ENCODE assay signal across 8 mouse cellular contexts in the genomic region with DNA sequence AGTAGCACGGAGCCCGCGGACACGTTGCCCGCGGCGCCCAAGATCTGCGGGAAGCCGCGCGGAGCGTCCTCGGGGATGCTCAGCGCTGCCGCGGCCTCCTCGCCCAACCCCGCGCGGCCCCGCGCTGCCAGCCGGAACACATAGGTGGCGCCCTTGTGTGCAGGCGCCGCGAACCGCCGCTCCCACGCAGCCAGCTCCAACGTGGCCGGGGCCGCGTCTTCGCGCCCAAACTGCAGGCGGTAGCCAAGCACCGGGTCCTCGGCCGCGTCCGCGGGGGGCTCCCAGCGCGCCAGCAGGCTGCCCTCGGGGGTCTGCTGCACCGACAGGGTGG. TPM values are rescaled to one million over a fixed set of nuclear protein-coding genes. Genes with fewer than 3 reads are reported as not detected.
DNase-seq lines count a peak whose midpoint lies in the region; ATAC-seq lines count a peak whose summit lies in the region.

No protein-coding gene starts in this region.

- DNase-seq in layer of hippocampus, adult 18-20 months (ENCODE audit: low spot score in 2 of 2) = peak; percentile 60 to 78
- no peak for DNase-seq in layer of hippocampus, adult 9-10 months (ENCODE audit: low spot score)
- DNase-seq in forebrain, embryonic 10.5 days (ENCODE audit: extremely low spot score, low spot score) = peak; percentile 77
- peak; percentile 84 for DNase-seq in kidney, postnatal 14 days
- peak; percentile 87 for DNase-seq in neural tube, embryonic 11.5 days (ENCODE audit: low spot score)

- H3K9me3 ChIP-seq in forebrain, embryonic 10.5 days = no peaks in the 10 kb centered on the region
- H3K9me3 ChIP-seq in heart, embryonic 16.5 days (replicated peaks; ENCODE audit: control insufficient read depth, low read length) = no peaks in the 10 kb centered on the region
- H3K9me3 ChIP-seq in liver, embryonic 16.5 days (replicated peaks; ENCODE audit: control insufficient read depth, low read length) = no peaks in the 10 kb centered on the region
- no peaks in the 10 kb centered on the region for H3K9me3 ChIP-seq in neural tube, embryonic 11.5 days (ENCODE audit: control insufficient read depth, low read length)
- no peaks in the 10 kb centered on the region for H3K9me3 ChIP-seq in stomach, embryonic 15.5 days

- H3K4me2 ChIP-seq in heart, embryonic 16.5 days (ENCODE audit: low read depth, low read length) = peak overlapping the region; percentile 85
- peak overlapping the region; percentile 82 for H3K4me2 ChIP-seq in liver, embryonic 16.5 days (ENCODE audit: low read depth, low read length)
- peak overlapping the region; percentile 84 for H3K4me2 ChIP-seq in neural tube, embryonic 11.5 days (ENCODE audit: low read depth)
- H3K4me2 ChIP-seq in stomach, embryonic 15.5 days = peak overlapping the region; percentile 91

- H3K9ac ChIP-seq in heart, embryonic 16.5 days (ENCODE audit: low read length) = peak overlapping the region; percentile 75
- peak overlapping the region; percentile 28; the same call in 1 of the 2 replicates for H3K9ac ChIP-seq in liver, embryonic 16.5 days (ENCODE audit: low read depth, low read length)
- peak overlapping the region; percentile 51 for H3K9ac ChIP-seq in neural tube, embryonic 11.5 days (ENCODE audit: low read length)
- peak overlapping the region; percentile 29 for H3K9ac ChIP-seq in stomach, embryonic 15.5 days

- H3K4me3 ChIP-seq in forebrain, embryonic 10.5 days = peak overlapping the region; percentile 63
- H3K4me3 ChIP-seq in heart, embryonic 16.5 days (ENCODE audit: low read length) = peak overlapping the region; percentile 52
- peak overlapping the region; percentile 57 for H3K4me3 ChIP-seq in liver, embryonic 16.5 days (ENCODE audit: low read depth, low read length)
- peak overlapping the region; percentile 42 for H3K4me3 ChIP-seq in neural tube, embryonic 11.5 days (ENCODE audit: low read depth, low read length)
- H3K4me3 ChIP-seq in stomach, embryonic 15.5 days (replicated peaks) = peak overlapping the region; percentile 50

- WGBS in forebrain, embryonic 10.5 days = under 1% methylated on average over 47 of the region's 47 CpGs
- 2% methylated on average over 44 of the region's 47 CpGs for WGBS in heart, embryonic 16.5 days
- under 1% methylated on average over 46 of the region's 47 CpGs for WGBS in liver, embryonic 16.5 days (ENCODE audit: insufficient replicate concordance)
- WGBS in neural tube, embryonic 11.5 days = under 1% methylated on average over 40 of the region's 47 CpGs
- 2% methylated on average over 44 of the region's 47 CpGs for WGBS in stomach, embryonic 15.5 days

- peak; percentile 74 for ATAC-seq in heart, embryonic 16.5 days (replicated peaks; ENCODE audit: extremely low read depth, insufficient read depth, low FRiP score)
- ATAC-seq in liver, embryonic 16.5 days (ENCODE audit: low read depth) = peak; percentile 62
- ATAC-seq in neural tube, embryonic 11.5 days (ENCODE audit: insufficient read depth, low FRiP score, low TSS enrichment) = peak; percentile 73
- peak; percentile 67 for ATAC-seq in stomach, embryonic 15.5 days (ENCODE audit: insufficient read depth, low FRiP score, low read depth)

- H3K27me3 ChIP-seq in forebrain, embryonic 10.5 days (ENCODE audit: poor library complexity, severe bottlenecking) = peaks cover 45% of the 10 kb centered on the region
- 0 out of 2 replicates have a peak, but pooled peaks cover 3% of the 10 kb centered on the region for H3K27me3 ChIP-seq in heart, embryonic 16.5 days (ENCODE audit: control insufficient read depth, insufficient read depth, low read length)
- peaks cover 15% of the 10 kb centered on the region for H3K27me3 ChIP-seq in liver, embryonic 16.5 days (ENCODE audit: control insufficient read depth, insufficient read depth, low read depth, low read length)
- H3K27me3 ChIP-seq in neural tube, embryonic 11.5 days (ENCODE audit: control insufficient read depth, insufficient read depth, low read length) = no peaks in the 10 kb centered on the region
- H3K27me3 ChIP-seq in stomach, embryonic 15.5 days (replicated peaks) = no peaks in the 10 kb centered on the region

- peak overlapping the region; percentile 84 for H3K27ac ChIP-seq in forebrain, embryonic 10.5 days
- no peak overlapping the region for H3K27ac ChIP-seq in heart, embryonic 16.5 days (ENCODE audit: low read length)
- H3K27ac ChIP-seq in liver, embryonic 16.5 days (ENCODE audit: low read length) = no peak overlapping the region
- 0 out of 2 replicates have a peak overlapping the region, but pooled peaks have one; percentile 34 for H3K27ac ChIP-seq in neural tube, embryonic 11.5 days (ENCODE audit: low read depth, low read length)
- peak overlapping the region; percentile 80 for H3K27ac ChIP-seq in stomach, embryonic 15.5 days

- peaks cover 21% of the 10 kb centered on the region for H3K4me1 ChIP-seq in forebrain, embryonic 10.5 days
- H3K4me1 ChIP-seq in heart, embryonic 16.5 days (ENCODE audit: control insufficient read depth, insufficient read depth, low read length) = peaks cover 9% of the 10 kb centered on the region
- peaks cover 9% of the 10 kb centered on the region for H3K4me1 ChIP-seq in liver, embryonic 16.5 days (ENCODE audit: control insufficient read depth, low read depth, low read length)
- H3K4me1 ChIP-seq in neural tube, embryonic 11.5 days (ENCODE audit: control insufficient read depth, insufficient read depth, low read length) = peaks cover 10% of the 10 kb centered on the region; the same call in 1 of the 2 replicates
- peaks cover 4% of the 10 kb centered on the region; the same call in 1 of the 2 replicates for H3K4me1 ChIP-seq in stomach, embryonic 15.5 days

- H3K36me3 ChIP-seq in forebrain, embryonic 10.5 days (replicated peaks) = peaks cover 95% of the 10 kb centered on the region
- H3K36me3 ChIP-seq in heart, embryonic 16.5 days (ENCODE audit: control insufficient read depth, insufficient read depth) = peaks cover 26% of the 10 kb centered on the region
- H3K36me3 ChIP-seq in liver, embryonic 16.5 days (ENCODE audit: control insufficient read depth, insufficient read depth) = no peaks in the 10 kb centered on the region
- H3K36me3 ChIP-seq in neural tube, embryonic 11.5 days (ENCODE audit: control insufficient read depth, insufficient read depth, low read length) = peaks cover 28% of the 10 kb centered on the region
- peaks cover 38% of the 10 kb centered on the region for H3K36me3 ChIP-seq in stomach, embryonic 15.5 days

RNA-seq across cellular contexts. Expression of a gene that starts 50.7 kb away (rescaled TPM):
- total RNA-seq in layer of hippocampus, adult 18-20 months (2021) = 100 to 1,000 TPM; 608 to 624 TPM
- 80.3 and 91.5 TPM in 2 replicates for polyA plus RNA-seq in forebrain, embryonic 10.5 days (2016; fragmentation: Nextera tagmentation; extraction: Ambion mirVana)
- 33.9 and 39.7 TPM in 2 replicates for polyA plus RNA-seq in heart, embryonic 16.5 days (2015; fragmentation: Nextera tagmentation; extraction: Ambion mirVana)
- polyA plus RNA-seq in liver, embryonic 16.5 days (2015; fragmentation: Nextera tagmentation; extraction: Ambion mirVana) = 3.9 and 5.3 TPM in 2 replicates
- polyA plus RNA-seq in neural tube, embryonic 11.5 days (2014; fragmentation: Nextera tagmentation; extraction: Ambion mirVana) = 164 and 174 TPM in 2 replicates
- polyA plus RNA-seq in stomach, embryonic 15.5 days (2015; fragmentation: Nextera tagmentation; extraction: Ambion mirVana) = 71.8 and 81.2 TPM in 2 replicates

Comparison
In these comparisons a context has a peak if more than half of its experiments do, and no peak if none do; other contexts are left out.
1. H3K27ac ChIP-seq: peak in forebrain, embryonic 10.5 days (single experiment), neural tube, embryonic 11.5 days (single experiment) and stomach, embryonic 15.5 days (single experiment); none in heart, embryonic 16.5 days (single experiment) and liver, embryonic 16.5 days (single experiment).
2. Peak in every context shown above with its lines, with median percentiles within 50 percentile points of each other: H3K4me3 ChIP-seq, ATAC-seq, H3K4me2 ChIP-seq and H3K9ac ChIP-seq.